ENCODE assay signal across 28 mouse cellular contexts in the genomic region with DNA sequence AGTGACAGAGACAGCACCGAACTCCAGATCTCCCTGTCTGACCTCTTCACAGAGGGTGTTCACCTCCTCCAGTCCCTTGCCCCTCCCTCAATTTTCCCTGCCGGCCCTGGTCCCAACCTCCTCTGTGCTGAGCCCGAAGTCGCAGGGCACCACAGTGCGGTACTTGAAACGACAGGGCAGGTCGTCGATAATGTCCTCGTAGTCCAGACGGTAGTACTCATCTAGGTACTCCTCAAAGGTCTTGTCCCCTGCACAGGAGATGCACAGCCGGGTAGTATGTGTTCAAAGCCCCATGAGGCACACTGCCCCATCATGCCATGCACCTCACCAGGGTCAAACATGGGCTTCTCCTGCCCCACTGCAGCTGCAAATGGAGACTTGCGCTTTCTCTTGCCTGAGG. TPM values are rescaled to one million over a fixed set of nuclear protein-coding genes. Genes with fewer than 3 reads are reported as not detected.
A peak's percentile ranks its signal among the peaks of the same experiment; 100 is the strongest.
DNase-seq lines count a peak whose midpoint lies in the region; ATAC-seq and TF ChIP-seq lines count a peak whose summit lies in the region.
"Had no signal": no experiment of that assay in that cellular context is flagged by ENCODE, and none has a peak within 500 bp of the region (broad histone marks: within the 10 kb centered on the region; RNA-seq: fewer than 3 reads in every experiment).

No protein-coding gene starts in this region.

- peaks cover 99% of the 10 kb centered on the region for H3K36me3 ChIP-seq in liver, embryonic 12.5 days
- H3K36me3 ChIP-seq in midbrain, embryonic 16.5 days (ENCODE audit: control insufficient read depth, insufficient read depth, low read length): peaks cover 55% of the 10 kb centered on the region
- peaks cover 97% of the 10 kb centered on the region for H3K36me3 ChIP-seq in midbrain, embryonic 13.5 days
- H3K36me3 ChIP-seq in liver, embryonic 13.5 days: peaks cover 100% of the 10 kb centered on the region

- 0 out of 2 replicates have a peak, but pooled peaks have one; percentile 2 for ATAC-seq in liver, embryonic 12.5 days
- ATAC-seq in midbrain, embryonic 16.5 days: 0 out of 2 replicates have a peak, but pooled peaks have one; percentile 4
- no peak for ATAC-seq in midbrain, embryonic 13.5 days
- ATAC-seq in liver, embryonic 13.5 days (ENCODE audit: low read depth): no peak
- ATAC-seq in activated CD4-positive, CD25-positive, alpha-beta regulatory T cell, adult 4 months: no peak
- ATAC-seq: CD4-positive, CD25-positive, alpha-beta regulatory T cell, adult 4 months; hindbrain, embryonic 16.5 days had no signal

- no peak overlapping the region for H3K4me2 ChIP-seq in liver, embryonic 12.5 days
- no peak overlapping the region for H3K4me2 ChIP-seq in midbrain, embryonic 16.5 days (ENCODE audit: low read length)
- H3K4me2 ChIP-seq in midbrain, embryonic 13.5 days (replicated peaks): no peak overlapping the region
- H3K4me2 ChIP-seq in liver, embryonic 13.5 days: no peak overlapping the region
- H3K4me2 ChIP-seq: embryonic facial prominence, embryonic 12.5 days; embryonic facial prominence, embryonic 15.5 days; forebrain, embryonic 12.5 days; forebrain, embryonic 15.5 days; heart, embryonic 13.5 days; hindbrain, embryonic 12.5 days had no signal

- no peaks in the 10 kb centered on the region for H3K9me3 ChIP-seq in liver, embryonic 12.5 days (replicated peaks)
- H3K9me3 ChIP-seq in midbrain, embryonic 16.5 days (replicated peaks; ENCODE audit: control insufficient read depth, low read length, poor library complexity, severe bottlenecking): no peaks in the 10 kb centered on the region
- H3K9me3 ChIP-seq in midbrain, embryonic 13.5 days: no peaks in the 10 kb centered on the region
- no peaks in the 10 kb centered on the region for H3K9me3 ChIP-seq in liver, embryonic 13.5 days (replicated peaks)
- H3K9me3 ChIP-seq: embryonic facial prominence, embryonic 12.5 days; embryonic facial prominence, embryonic 15.5 days; forebrain, embryonic 12.5 days; forebrain, embryonic 15.5 days; heart, embryonic 10.5 days; heart, embryonic 13.5 days; hindbrain, embryonic 12.5 days had no signal

- peak overlapping the region; percentile 31; the same call in 1 of the 2 replicates for H3K9ac ChIP-seq in liver, embryonic 12.5 days
- H3K9ac ChIP-seq in midbrain, embryonic 16.5 days (ENCODE audit: low read depth, low read length): no peak overlapping the region
- H3K9ac ChIP-seq in midbrain, embryonic 13.5 days (replicated peaks): no peak overlapping the region
- no peak overlapping the region for H3K9ac ChIP-seq in liver, embryonic 13.5 days
- H3K9ac ChIP-seq: embryonic facial prominence, embryonic 12.5 days; embryonic facial prominence, embryonic 15.5 days; forebrain, embryonic 12.5 days; forebrain, embryonic 15.5 days; heart, embryonic 13.5 days; hindbrain, embryonic 12.5 days had no signal

- H3K4me3 ChIP-seq in liver, embryonic 12.5 days: no peak overlapping the region
- no peak overlapping the region for H3K4me3 ChIP-seq in midbrain, embryonic 16.5 days (ENCODE audit: low read depth, low read length)
- H3K4me3 ChIP-seq in midbrain, embryonic 13.5 days (replicated peaks): no peak overlapping the region
- H3K4me3 ChIP-seq in liver, embryonic 13.5 days (replicated peaks): no peak overlapping the region
- H3K4me3 ChIP-seq in gastrocnemius, adult 2 months: no peak overlapping the region
- H3K4me3 ChIP-seq: embryonic facial prominence, embryonic 12.5 days; embryonic facial prominence, embryonic 15.5 days; forebrain, embryonic 12.5 days; forebrain, embryonic 15.5 days; heart, adult 2 months; heart, embryonic 10.5 days; heart, embryonic 13.5 days; hindbrain, embryonic 12.5 days had no signal

- intact Hi-C loops in gastrocnemius, adult 2 months (cut with DNase I): no loop called here

- DNase-seq in liver: no peak
- DNase-seq in liver, embryonic 13.5 days: no peak
- no peak for DNase-seq in gastrocnemius, adult 2 months
- DNase-seq: adrenal gland, postnatal 10 days; cerebellum, adult 18-20 months; cerebellum, adult 9-10 months; cerebellum, postnatal 14 days; gastrocnemius, postnatal 10 days; gastrocnemius, postnatal 36 days; heart, adult 2 months; heart, postnatal 14 days; heart, postnatal 4 days had no signal

- peak overlapping the region; percentile 70 for H3K27ac ChIP-seq in liver, embryonic 12.5 days
- H3K27ac ChIP-seq in midbrain, embryonic 16.5 days (ENCODE audit: low read length): no peak overlapping the region
- H3K27ac ChIP-seq in midbrain, embryonic 13.5 days: no peak overlapping the region
- peak overlapping the region; percentile 70 for H3K27ac ChIP-seq in liver, embryonic 13.5 days
- H3K27ac ChIP-seq in gastrocnemius, adult 2 months: no peak overlapping the region
- H3K27ac ChIP-seq: embryonic facial prominence, embryonic 12.5 days; embryonic facial prominence, embryonic 15.5 days; forebrain, embryonic 12.5 days; forebrain, embryonic 15.5 days; heart, adult 2 months; heart, embryonic 10.5 days; hindbrain, embryonic 12.5 days had no signal

- TF ChIP-seq CTCF in gastrocnemius, adult 2 months (IDR thresholded peaks at IDR 0.05): no peak

- H3K27me3 ChIP-seq in liver, embryonic 12.5 days (replicated peaks): no peaks in the 10 kb centered on the region
- H3K27me3 ChIP-seq in midbrain, embryonic 16.5 days (ENCODE audit: control insufficient read depth, insufficient read depth, low read depth, low read length): no peaks in the 10 kb centered on the region
- no peaks in the 10 kb centered on the region for H3K27me3 ChIP-seq in midbrain, embryonic 13.5 days
- H3K27me3 ChIP-seq in liver, embryonic 13.5 days: no peaks in the 10 kb centered on the region
- H3K27me3 ChIP-seq: embryonic facial prominence, embryonic 12.5 days; embryonic facial prominence, embryonic 15.5 days; forebrain, embryonic 12.5 days; forebrain, embryonic 15.5 days; heart, embryonic 13.5 days; hindbrain, embryonic 12.5 days had no signal

- WGBS in liver, embryonic 12.5 days (ENCODE audit: insufficient replicate concordance): 90% methylated on average over 12 of the region's 12 CpGs
- WGBS in midbrain, embryonic 16.5 days: 89% methylated on average over 12 of the region's 12 CpGs
- WGBS in midbrain, embryonic 13.5 days: 92% methylated on average over 12 of the region's 12 CpGs
- 89% methylated on average over 12 of the region's 12 CpGs for whole genome bisulfite sequencing in liver, embryonic 13.5 days (ENCODE audit: insufficient replicate concordance)

- peaks cover 28% of the 10 kb centered on the region for H3K4me1 ChIP-seq in liver, embryonic 12.5 days
- no peaks in the 10 kb centered on the region for H3K4me1 ChIP-seq in midbrain, embryonic 16.5 days (ENCODE audit: control insufficient read depth, insufficient read depth, low read length)
- H3K4me1 ChIP-seq in midbrain, embryonic 13.5 days (replicated peaks): no peaks in the 10 kb centered on the region
- peaks cover 39% of the 10 kb centered on the region for H3K4me1 ChIP-seq in liver, embryonic 13.5 days (replicated peaks)
- H3K4me1 ChIP-seq: embryonic facial prominence, embryonic 12.5 days; embryonic facial prominence, embryonic 15.5 days; forebrain, embryonic 12.5 days; forebrain, embryonic 15.5 days; hindbrain, embryonic 12.5 days had no signal

RNA-seq across cellular contexts. Expression of a gene that starts 10.6 kb away (rescaled TPM):
- polyA plus RNA-seq in liver, embryonic 12.5 days (2016; fragmentation: Nextera tagmentation; extraction: Ambion mirVana): 85.7 and 85.9 TPM in 2 replicates
- 43.0 and 47.9 TPM in 2 replicates for polyA plus RNA-seq in midbrain, embryonic 16.5 days (2015; fragmentation: Nextera tagmentation; extraction: Ambion mirVana)
- polyA plus RNA-seq in midbrain, embryonic 13.5 days (2015; fragmentation: Nextera tagmentation; extraction: Ambion mirVana): 55.3 and 57.8 TPM in 2 replicates
- 85.5 and 86.2 TPM in 2 replicates for polyA plus RNA-seq in liver, embryonic 13.5 days (2015; fragmentation: Nextera tagmentation; extraction: Ambion mirVana)
- 10 to 100 TPM; 24.3 to 26.8 TPM for polyA plus RNA-seq in activated CD4-positive, CD25-positive, alpha-beta regulatory T cell, adult 4 months (2017; shearing (Covaris generic))
- 10 to 100 TPM; 68.0 to 77.4 TPM for total RNA-seq in gastrocnemius, adult 2 months (2021)

RNA-seq across cellular contexts. Expression of a gene that starts 12.0 kb away (rescaled TPM):
- polyA plus RNA-seq in liver, embryonic 12.5 days (2016; fragmentation: Nextera tagmentation; extraction: Ambion mirVana): 14.5 and 15.5 TPM in 2 replicates
- polyA plus RNA-seq in midbrain, embryonic 16.5 days (2015; fragmentation: Nextera tagmentation; extraction: Ambion mirVana): 17.0 and 18.3 TPM in 2 replicates
- 20.3 and 21.6 TPM in 2 replicates for polyA plus RNA-seq in midbrain, embryonic 13.5 days (2015; fragmentation: Nextera tagmentation; extraction: Ambion mirVana)
- 9.9 and 10.3 TPM in 2 replicates for polyA plus RNA-seq in liver, embryonic 13.5 days (2015; fragmentation: Nextera tagmentation; extraction: Ambion mirVana)
- 10 to 100 TPM; 20.8 to 26.1 TPM for polyA plus RNA-seq in activated CD4-positive, CD25-positive, alpha-beta regulatory T cell, adult 4 months (2017; shearing (Covaris generic))
- total RNA-seq in gastrocnemius, adult 2 months (2021): 10 to 100 TPM; 11.0 to 12.6 TPM

RNA-seq across cellular contexts. Expression of a gene that starts 15.5 kb away (rescaled TPM):
- 87.4 and 88.6 TPM in 2 replicates for polyA plus RNA-seq in liver, embryonic 12.5 days (2016; fragmentation: Nextera tagmentation; extraction: Ambion mirVana)
- polyA plus RNA-seq in midbrain, embryonic 16.5 days (2015; fragmentation: Nextera tagmentation; extraction: Ambion mirVana): 98.9 and 117 TPM in 2 replicates
- polyA plus RNA-seq in midbrain, embryonic 13.5 days (2015; fragmentation: Nextera tagmentation; extraction: Ambion mirVana): 79.6 and 81.3 TPM in 2 replicates
- polyA plus RNA-seq in liver, embryonic 13.5 days (2015; fragmentation: Nextera tagmentation; extraction: Ambion mirVana): 104 and 105 TPM in 2 replicates
- polyA plus RNA-seq in activated CD4-positive, CD25-positive, alpha-beta regulatory T cell, adult 4 months (2017; shearing (Covaris generic)): 100 to 1,000 TPM; 142 to 158 TPM
- 1 to 10 TPM; 8.6 to 9.1 TPM for total RNA-seq in gastrocnemius, adult 2 months (2021)

RNA-seq across cellular contexts. Expression of a gene that starts 27.5 kb away (rescaled TPM):
- polyA plus RNA-seq in liver, embryonic 12.5 days (2016; fragmentation: Nextera tagmentation; extraction: Ambion mirVana): 0.10 and 0.12 TPM in 2 replicates
- 3.7 and 4.3 TPM in 2 replicates for polyA plus RNA-seq in midbrain, embryonic 16.5 days (2015; fragmentation: Nextera tagmentation; extraction: Ambion mirVana)
- polyA plus RNA-seq in midbrain, embryonic 13.5 days (2015; fragmentation: Nextera tagmentation; extraction: Ambion mirVana): 1.1 and 1.6 TPM in 2 replicates
- polyA plus RNA-seq in liver, embryonic 13.5 days (2015; fragmentation: Nextera tagmentation; extraction: Ambion mirVana): 0.03 and 0.10 TPM in 2 replicates
- under 1 TPM in 1 of 2 experiments, not detected in 1; 0.34 TPM for polyA plus RNA-seq in activated CD4-positive, CD25-positive, alpha-beta regulatory T cell, adult 4 months (2017; shearing (Covaris generic))
- total RNA-seq in gastrocnemius, adult 2 months (2021): under 1 TPM; 0.15 to 0.33 TPM

RNA-seq across cellular contexts. Expression of a gene that starts 36.4 kb away (rescaled TPM):
- 0.10 and 0.25 TPM in 2 replicates for polyA plus RNA-seq in liver, embryonic 12.5 days (2016; fragmentation: Nextera tagmentation; extraction: Ambion mirVana)
- polyA plus RNA-seq in midbrain, embryonic 16.5 days (2015; fragmentation: Nextera tagmentation; extraction: Ambion mirVana): 1.6 and 2.1 TPM in 2 replicates
- 0.23 and 0.34 TPM in 2 replicates for polyA plus RNA-seq in midbrain, embryonic 13.5 days (2015; fragmentation: Nextera tagmentation; extraction: Ambion mirVana)
- polyA plus RNA-seq in liver, embryonic 13.5 days (2015; fragmentation: Nextera tagmentation; extraction: Ambion mirVana): 0.17 and 0.24 TPM in 2 replicates
- polyA plus RNA-seq in activated CD4-positive, CD25-positive, alpha-beta regulatory T cell, adult 4 months (2017; shearing (Covaris generic)): 1 to 10 TPM in 1 of 2 experiments, under 1 TPM in 1; 0.84 to 1.5 TPM
- total RNA-seq in gastrocnemius, adult 2 months (2021): not detected
- total RNA-seq: adrenal gland, adult 18-20 months; adrenal gland, postnatal 36 days; gastrocnemius, postnatal 10 days; gastrocnemius, postnatal 36 days; heart, adult 2 months; heart, postnatal 4 days had no signal
- polyA plus RNA-seq: C2C12 had no signal

Comparison
In these comparisons a context has a peak if more than half of its experiments do, and no peak if none do; other contexts are left out.
1. ATAC-seq: peak in liver, embryonic 12.5 days (single experiment) and midbrain, embryonic 16.5 days (single experiment); none in midbrain, embryonic 13.5 days (single experiment), liver, embryonic 13.5 days (single experiment) and activated CD4-positive, CD25-positive, alpha-beta regulatory T cell, adult 4 months (single experiment).
2. H3K27ac ChIP-seq: peak in liver, embryonic 12.5 days (single experiment) and liver, embryonic 13.5 days (single experiment); none in midbrain, embryonic 16.5 days (single experiment), midbrain, embryonic 13.5 days (single experiment) and gastrocnemius, adult 2 months (single experiment).